Comparison of ENCODE assay signal across 9 mouse cellular contexts in the genomic region with DNA sequence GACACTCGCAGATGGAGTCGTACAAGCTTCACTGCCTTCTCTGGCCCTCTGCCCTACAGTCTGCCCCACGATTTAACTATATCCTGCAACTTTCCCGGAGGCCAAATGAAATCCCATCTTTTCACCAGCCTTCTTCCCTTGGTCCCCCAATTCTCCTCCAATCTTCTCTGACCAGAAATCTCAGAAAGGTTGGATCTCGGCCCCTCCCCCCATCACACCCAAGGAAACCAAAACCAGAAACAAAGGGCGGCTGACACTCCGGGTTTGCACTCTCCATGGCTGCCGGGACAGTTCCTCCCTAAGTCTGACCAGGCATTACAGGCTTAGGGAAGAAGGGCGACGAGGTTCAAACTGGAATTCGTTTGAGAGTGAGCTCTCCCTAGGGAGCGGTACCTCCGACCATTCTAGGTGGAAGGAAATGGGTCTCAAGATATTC. TPM values are rescaled to one million over a fixed set of nuclear protein-coding genes. Genes with fewer than 3 reads are reported as not detected.
DNase-seq lines count a peak whose midpoint lies in the region; ATAC-seq and TF ChIP-seq lines count a peak whose summit lies in the region.
"Had no signal": no experiment of that assay in that cellular context is flagged by ENCODE, and none has a peak within 500 bp of the region (broad histone marks: within the 10 kb centered on the region; RNA-seq: fewer than 3 reads in every experiment).

No protein-coding gene starts in this region.

- H3K4me1 ChIP-seq in cerebellum, adult 2 months (ENCODE audit: control insufficient read depth, insufficient read depth, low read length): peaks cover 6% of the 10 kb centered on the region
- peaks cover 10% of the 10 kb centered on the region for H3K4me1 ChIP-seq in hindbrain, embryonic 11.5 days (replicated peaks; ENCODE audit: control insufficient read depth, insufficient read depth, low read length)
- H3K4me1 ChIP-seq in midbrain, embryonic 15.5 days: peaks cover 34% of the 10 kb centered on the region

- H3K9ac ChIP-seq in hindbrain, embryonic 11.5 days (ENCODE audit: low read depth, low read length): no peak overlapping the region
- peak overlapping the region; percentile 19; the same call in 1 of the 2 replicates for H3K9ac ChIP-seq in midbrain, embryonic 15.5 days

- H3K27ac ChIP-seq in cerebellum, adult 2 months (ENCODE audit: insufficient read depth, low read length): peak overlapping the region; percentile 97
- no peak overlapping the region for H3K27ac ChIP-seq in hindbrain, embryonic 11.5 days (ENCODE audit: low read depth, low read length)
- H3K27ac ChIP-seq in midbrain, embryonic 15.5 days: peak overlapping the region; percentile 73

- DNase-seq in heart, adult 11 months: peak; percentile 85
- DNase-seq in heart, adult 8-10 months (ENCODE audit: low spot score): no peak
- peak; percentile 73 to 79 for DNase-seq in cerebellum, adult 2 months
- peak; percentile 69 for DNase-seq in hindbrain, embryonic 11.5 days (ENCODE audit: low spot score)
- DNase-seq in urinary bladder, postnatal 10 days (ENCODE audit: low spot score): no peak
- no peak for DNase-seq in lung, postnatal 4 days
- no peak for DNase-seq in spleen, postnatal 4 days (ENCODE audit: low spot score in 2 of 2)

- no peaks in the 10 kb centered on the region for H3K36me3 ChIP-seq in hindbrain, embryonic 11.5 days (ENCODE audit: control insufficient read depth, insufficient read depth, low read length)
- H3K36me3 ChIP-seq in midbrain, embryonic 15.5 days (replicated peaks): no peaks in the 10 kb centered on the region

- TF ChIP-seq CTCF in cerebellum, adult 2 months (IDR thresholded peaks at IDR 0.05; ENCODE audit: borderline replicate concordance, insufficient read depth, low read depth, low read length): no peak

- no peak overlapping the region for H3K4me2 ChIP-seq in hindbrain, embryonic 11.5 days (replicated peaks; ENCODE audit: low read depth, low read length)
- peak overlapping the region; percentile 42 for H3K4me2 ChIP-seq in midbrain, embryonic 15.5 days

- 1% methylated on average over 13 of the region's 13 CpGs for WGBS in cerebellum, adult 2 months
- WGBS in hindbrain, embryonic 11.5 days: under 1% methylated on average over 13 of the region's 13 CpGs
- WGBS in midbrain, embryonic 15.5 days: 1% methylated on average over 13 of the region's 13 CpGs

- no peak for ATAC-seq in hindbrain, embryonic 11.5 days (ENCODE audit: low FRiP score)
- ATAC-seq in midbrain, embryonic 15.5 days (replicated peaks): no peak

- H3K27me3 ChIP-seq in cerebellum, adult 2 months (ENCODE audit: control insufficient read depth, insufficient read depth, low read length): no peaks in the 10 kb centered on the region
- H3K27me3 ChIP-seq in hindbrain, embryonic 11.5 days (ENCODE audit: control insufficient read depth, insufficient read depth, low read length): peaks cover 85% of the 10 kb centered on the region
- H3K27me3 ChIP-seq in midbrain, embryonic 15.5 days (replicated peaks): peaks cover 49% of the 10 kb centered on the region

- no peak for TF ChIP-seq POLR2A in cerebellum, adult 2 months (IDR thresholded peaks at IDR 0.05; ENCODE audit: borderline replicate concordance, insufficient read depth, low read length)

- no peaks in the 10 kb centered on the region for H3K9me3 ChIP-seq in hindbrain, embryonic 11.5 days (ENCODE audit: control insufficient read depth, low read length)
- no peaks in the 10 kb centered on the region for H3K9me3 ChIP-seq in midbrain, embryonic 15.5 days

- H3K4me3 ChIP-seq in cerebellum, adult 2 months (replicated peaks; ENCODE audit: insufficient read depth, low read depth, low read length): peak overlapping the region; percentile 89
- 0 out of 2 replicates have a peak overlapping the region, but pooled peaks have one; percentile 6 for H3K4me3 ChIP-seq in hindbrain, embryonic 11.5 days (ENCODE audit: low read depth, low read length)
- peak overlapping the region; percentile 36 for H3K4me3 ChIP-seq in midbrain, embryonic 15.5 days

RNA-seq across cellular contexts. Expression of a gene that starts 4.1 kb away (rescaled TPM):
- not detected for total RNA-seq in heart, adult 8-10 months (2022)
- 33.4 and 38.4 TPM in 2 replicates for polyA plus RNA-seq in cerebellum, adult 2 months (2012; rRNA removed)
- polyA plus RNA-seq in hindbrain, embryonic 11.5 days (2014; fragmentation: Nextera tagmentation; extraction: Ambion mirVana): 2.0 and 3.3 TPM in 2 replicates
- polyA plus RNA-seq in midbrain, embryonic 15.5 days (2015; fragmentation: Nextera tagmentation; extraction: Ambion mirVana): 7.8 and 8.5 TPM in 2 replicates
- total RNA-seq: hematopoietic stem cell, adult 5-6 weeks had no signal

Comparison
In these comparisons a context has a peak if more than half of its experiments do, and no peak if none do; other contexts are left out.
1. DNase-seq: peak in heart, adult 11 months (single experiment), cerebellum, adult 2 months (2 of 2) and hindbrain, embryonic 11.5 days (single experiment); none in heart, adult 8-10 months (single experiment), urinary bladder, postnatal 10 days (single experiment), lung, postnatal 4 days (0 of 2) and spleen, postnatal 4 days (0 of 2).
2. H3K4me3 ChIP-seq: peak in every context shown above with its lines; median percentile 89 in cerebellum, adult 2 months; 36 in midbrain, embryonic 15.5 days; 6 in hindbrain, embryonic 11.5 days.